Mouse (Mus musculus) liver, embryonic 16.5 days (tissue): ENCODE data around the gene Kbtbd7. TPM values are rescaled to one million over a fixed set of nuclear protein-coding genes. Genes with fewer than 3 reads are reported as not detected.
A peak's percentile ranks its signal among the peaks of the same experiment; 100 is the strongest.
"Not testable (repeated sequence)": the region's sequence is repeated elsewhere in the genome, so short reads cannot be mapped to it uniquely, and the experiment has no call there.

Experiments
- ATAC-seq: fragments of 200-750 bp; cut with Nextera tagmentation; 2 replicates; pipeline ENCODE4 v1.8.0; 2017; ENCODE audit warnings: low read depth, mild to moderate bottlenecking, moderate number of reproducible peaks, moderate library complexity
- H3K27ac ChIP-seq: fragments of 300-500 bp; sonication (generic); 2 replicates; pipeline ENCODE4 v1.5.1; 2014; ENCODE audit warnings: mild to moderate bottlenecking, low read length
- H3K27me3 ChIP-seq: fragments of 300-500 bp; sonication (generic); 2 replicates; pipeline ENCODE4 v1.6.1; 2014; ENCODE audit warnings: low read depth, low read length, mixed read lengths; ENCODE audit not compliant: control insufficient read depth, insufficient read depth
- H3K36me3 ChIP-seq: fragments of 300-500 bp; sonication (generic); 2 replicates; pipeline ENCODE4 v1.6.1; 2014; ENCODE audit warnings: mild to moderate bottlenecking; ENCODE audit not compliant: control insufficient read depth, insufficient read depth
- H3K4me1 ChIP-seq: fragments of 300-500 bp; sonication (generic); 2 replicates; pipeline ENCODE4 v1.6.1; 2014; ENCODE audit warnings: low read depth, low read length, mixed read lengths; ENCODE audit not compliant: control insufficient read depth
- H3K4me2 ChIP-seq: fragments of 300-500 bp; sonication (generic); 2 replicates; pipeline ENCODE4 v1.6.1; 2014; ENCODE audit warnings: low read depth, low read length, mixed read lengths
- H3K4me3 ChIP-seq: fragments of 300-500 bp; sonication (generic); 2 replicates; pipeline ENCODE4 v1.5.1; 2014; ENCODE audit warnings: low read depth, mild to moderate bottlenecking, low read length
- H3K9ac ChIP-seq: fragments of 300-500 bp; sonication (generic); 2 replicates; pipeline ENCODE4 v1.6.1; 2014; ENCODE audit warnings: low read depth, low read length
- H3K9me3 ChIP-seq: fragments of 300-500 bp; sonication (generic); replicated peaks from 2 replicates; pipeline ENCODE4 v1.6.1; 2016; ENCODE audit warnings: low read length; ENCODE audit not compliant: control insufficient read depth
- WGBS: fragments of 180-500 bp; shearing (Covaris S2); extraction: QIAGEN DNeasy Blood & Tissue Kit; methylation state at CpG from one replicate; pipeline ENCODE4 v1.1.7; 2014; ENCODE audit not compliant: insufficient replicate concordance; 5-methylcytosine and 5-hydroxymethylcytosine counted together
- polyA plus RNA-seq: library from polyadenylated mRNA; unstranded; fragments of >200 nt; fragmentation: Nextera tagmentation; extraction: Ambion mirVana; gene quantifications from 2 replicates; pipeline ENCODE4 v1.2.1, GENCODE M21; 2015

The Kbtbd7 gene
- polyA plus RNA-seq, 1 experiment from 2014 or later: 3.4 TPM

DNA sequence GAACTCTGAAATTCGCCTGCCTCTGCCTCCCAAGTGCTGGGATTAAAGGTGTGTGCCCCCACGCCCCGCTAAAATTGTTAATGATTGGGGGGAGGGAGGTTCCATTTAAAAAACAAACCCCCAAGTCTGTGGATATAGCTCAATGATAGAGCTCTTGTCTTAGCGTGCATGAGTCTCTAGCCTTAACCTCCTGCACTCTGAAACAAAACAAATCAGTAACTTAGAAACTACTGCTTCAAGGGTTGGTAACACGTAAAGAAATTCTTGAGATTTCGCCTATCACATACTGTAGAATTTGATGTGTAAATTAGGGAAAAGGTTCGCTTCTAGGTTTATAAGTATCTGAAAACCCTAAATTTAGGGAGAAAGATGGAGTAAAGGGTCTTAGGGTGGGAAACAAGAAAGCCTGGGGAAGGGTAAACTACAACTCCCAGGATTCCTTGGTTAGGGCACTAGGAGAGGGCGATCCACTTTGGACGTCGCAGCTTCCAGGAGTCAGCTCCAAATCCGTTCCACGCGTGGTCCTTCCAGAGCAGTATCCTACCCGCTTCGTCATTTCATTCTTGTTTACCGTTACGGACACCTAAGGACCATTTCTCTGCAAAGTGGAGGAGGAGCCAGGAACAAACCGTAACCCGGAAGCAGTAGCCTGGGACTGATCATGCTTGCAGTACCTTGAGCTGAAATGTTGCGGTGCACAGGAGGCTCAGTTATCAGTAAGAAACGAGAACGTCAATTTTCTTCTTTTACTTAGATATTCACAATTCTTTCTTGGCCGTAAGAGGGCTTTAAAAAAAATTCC, 28.8 kb upstream of the Kbtbd7 start, which contains the start of gene Mtrf1:
Gene Mtrf1 (plus strand): TSS at position 452 of the 802 bp plus-strand sequence.
- Histone ChIP-seq H3K27ac (peak within 1 kb of the TSS; percentile 90), H3K9ac (peak within 1 kb of the TSS; percentile 77), H3K36me3 (no peaks in the 10 kb centered on the region), H3K4me2 (peak within 1 kb of the TSS; percentile 79), H3K27me3 (no peaks in the 10 kb centered on the region), H3K4me3 (peak within 1 kb of the TSS; percentile 74), H3K4me1 (peaks cover 6% of the 10 kb centered on the region), H3K9me3 (no peaks in the 10 kb centered on the region)
- 18% methylated on average over 23 of the region's 23 CpGs for WGBS
- peak; percentile 88 for ATAC-seq

DNA sequence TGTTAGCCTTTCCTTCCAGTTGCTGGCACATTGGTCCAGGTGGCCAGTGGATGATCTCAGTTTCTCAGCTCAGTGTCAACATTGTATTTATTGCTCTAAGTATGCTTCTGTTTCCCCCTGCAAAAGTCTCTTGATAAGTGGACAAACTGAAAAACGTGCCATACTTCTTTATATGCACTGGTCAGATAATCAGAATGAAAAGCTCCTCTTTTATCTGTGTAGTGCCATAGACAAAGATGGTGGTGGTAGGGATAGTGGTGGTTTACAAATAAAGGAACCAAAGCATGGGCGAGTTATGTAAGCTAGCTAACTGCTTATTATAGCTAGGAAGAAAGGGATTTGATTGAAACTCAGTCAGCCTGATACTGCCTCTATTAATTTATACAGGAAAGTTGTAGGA, 18.7 kb upstream of the Kbtbd7 start:
- WGBS: 41% methylated on average over 2 of the region's 2 CpGs
- H3K27me3 ChIP-seq: no peaks in the 10 kb centered on the region
- no peak overlapping the region for H3K27ac ChIP-seq
- H3K4me3 ChIP-seq: no peak overlapping the region
- H3K4me2 ChIP-seq: no peak overlapping the region
- no peaks in the 10 kb centered on the region for H3K9me3 ChIP-seq
- no peaks in the 10 kb centered on the region for H3K36me3 ChIP-seq
- no peaks in the 10 kb centered on the region for H3K4me1 ChIP-seq
- H3K9ac ChIP-seq: no peak overlapping the region
- no peak for ATAC-seq

DNA sequence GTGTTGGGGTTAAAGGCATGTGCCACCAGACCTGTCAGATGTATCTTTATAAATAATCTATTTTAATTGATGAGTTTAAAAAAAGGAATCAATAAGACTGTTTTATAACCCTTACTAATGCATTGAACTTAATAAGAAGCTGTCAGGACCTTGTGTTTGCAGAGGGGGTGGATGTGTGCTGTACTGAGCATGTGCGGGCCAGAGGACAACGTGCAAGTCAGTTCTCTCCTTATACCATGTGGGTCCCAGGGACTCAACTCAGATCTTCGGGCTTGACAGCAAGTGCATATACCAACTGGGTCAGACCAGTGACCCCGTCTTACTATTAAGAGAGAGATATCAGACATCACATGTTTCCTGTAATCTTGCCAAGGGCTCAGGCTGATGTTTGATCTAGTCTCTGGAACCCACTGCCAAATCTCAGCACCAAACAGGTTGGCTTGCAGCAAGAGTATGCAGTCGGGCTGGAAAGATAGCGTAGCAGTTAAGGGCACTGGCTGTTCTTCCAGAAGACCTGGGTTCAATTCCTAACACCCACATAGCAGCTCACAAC, 17.0 kb upstream of the Kbtbd7 start:
- Histone ChIP-seq H3K4me1 (no peaks in the 10 kb centered on the region), H3K9ac (no peak overlapping the region), H3K27ac (no peak overlapping the region), H3K4me2 (no peak overlapping the region), H3K9me3 (no peaks in the 10 kb centered on the region), H3K36me3 (no peaks in the 10 kb centered on the region; the same call in 1 of the 2 replicates), H3K27me3 (no peaks in the 10 kb centered on the region), H3K4me3 (no peak overlapping the region)
- no peak for ATAC-seq
- WGBS: 67% methylated on average over 6 of the region's 6 CpGs

DNA sequence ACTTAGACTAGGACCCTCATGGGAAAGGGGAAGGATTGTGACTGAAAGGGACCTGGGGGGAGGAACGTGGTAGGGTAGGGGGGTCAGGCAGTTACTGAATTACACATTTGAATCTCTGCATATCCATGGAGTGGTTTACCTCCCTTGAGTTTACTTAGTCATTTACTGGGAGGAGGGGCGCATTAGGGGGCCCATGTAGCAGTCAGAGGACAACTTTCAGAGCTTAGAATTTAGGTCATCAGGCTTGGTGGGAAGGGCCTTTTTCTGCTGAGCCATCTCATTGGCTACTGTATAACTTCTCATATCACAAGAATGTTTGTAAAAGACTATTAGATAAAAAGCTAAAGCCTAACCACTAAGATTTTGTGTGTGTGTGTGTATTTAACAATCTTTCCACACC, 15.6 kb upstream of the Kbtbd7 start:
- H3K9ac ChIP-seq: no peak overlapping the region
- H3K9me3 ChIP-seq: no peaks in the 10 kb centered on the region
- no peak overlapping the region for H3K4me2 ChIP-seq
- H3K27ac ChIP-seq: no peak overlapping the region
- H3K36me3 ChIP-seq: no peaks in the 10 kb centered on the region; the same call in 1 of the 2 replicates
- ATAC-seq: no peak
- H3K4me3 ChIP-seq: no peak overlapping the region
- 42% methylated on average over 2 of the region's 2 CpGs for WGBS
- H3K4me1 ChIP-seq: no peaks in the 10 kb centered on the region
- no peaks in the 10 kb centered on the region for H3K27me3 ChIP-seq

DNA sequence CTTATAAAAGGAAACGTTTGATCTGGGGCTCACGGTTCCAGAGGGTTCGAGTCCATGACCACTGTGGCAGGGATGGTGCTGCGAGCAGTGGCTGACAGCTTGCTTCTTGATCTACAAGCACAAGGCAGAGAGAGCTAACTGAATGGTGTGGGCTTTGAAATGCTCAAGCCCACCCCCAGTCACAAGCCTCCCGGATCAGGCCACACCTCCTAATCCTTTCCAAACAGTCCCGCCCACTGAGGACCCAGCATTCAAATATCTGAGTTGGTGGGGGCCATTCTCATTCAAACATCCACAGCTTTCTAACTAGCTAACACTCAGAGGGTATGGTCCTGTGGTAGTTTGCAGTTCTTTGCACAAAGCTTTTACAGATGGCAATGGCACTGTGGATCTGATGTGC, 13.2 kb upstream of the Kbtbd7 start:
- H3K27ac ChIP-seq: no peak overlapping the region
- no peak overlapping the region for H3K4me3 ChIP-seq
- no peaks in the 10 kb centered on the region; the same call in 1 of the 2 replicates for H3K36me3 ChIP-seq
- ATAC-seq: no peak
- H3K4me2 ChIP-seq: no peak overlapping the region
- no peaks in the 10 kb centered on the region for H3K9me3 ChIP-seq
- H3K9ac ChIP-seq: no peak overlapping the region
- 83% methylated on average over 6 of the region's 6 CpGs for WGBS
- no peaks in the 10 kb centered on the region for H3K4me1 ChIP-seq
- H3K27me3 ChIP-seq: no peaks in the 10 kb centered on the region

GRCm38 (mm10) chr14:79420083-79420685, 6.1 kb upstream of the Kbtbd7 start:
- WGBS: 77% methylated on average over 20 of the region's 20 CpGs
- ATAC-seq: no peak
- Histone ChIP-seq H3K27me3 (no peaks in the 10 kb centered on the region), H3K4me1 (no peaks in the 10 kb centered on the region), H3K9ac (no peak overlapping the region), H3K4me3 (no peak overlapping the region), H3K4me2 (no peak overlapping the region), H3K36me3 (no peaks in the 10 kb centered on the region), H3K27ac (no peak overlapping the region), H3K9me3 (no peaks in the 10 kb centered on the region)

GRCm38 (mm10) chr14:79426730-79427365, 537 bp downstream of the Kbtbd7 start:
- WGBS: 79% methylated on average over 7 of the region's 59 CpGs
- peak overlapping the region; percentile 73 for H3K9ac ChIP-seq

GRCm38 (mm10) chr14:79434068-79434467, 7.8 kb downstream of the Kbtbd7 start:
- no peak overlapping the region for H3K27ac ChIP-seq
- 68% methylated on average over 1 of the region's 1 CpGs for WGBS
- no peak overlapping the region for H3K4me2 ChIP-seq
- no peak for ATAC-seq
- H3K4me1 ChIP-seq: no peaks in the 10 kb centered on the region
- H3K9me3 ChIP-seq: no peaks in the 10 kb centered on the region
- no peak overlapping the region for H3K9ac ChIP-seq
- H3K36me3 ChIP-seq: no peaks in the 10 kb centered on the region
- no peak overlapping the region for H3K4me3 ChIP-seq
- H3K27me3 ChIP-seq: no peaks in the 10 kb centered on the region

More at GRCm38 (mm10) chr14:79426730-79427365, 537 bp downstream of the Kbtbd7 start:
- H3K9me3 ChIP-seq, H3K36me3 ChIP-seq, H3K4me1 ChIP-seq, H3K27me3 ChIP-seq: not testable (repeated sequence)
- peak overlapping the region; percentile 61 for H3K4me2 ChIP-seq
- peak overlapping the region; percentile 70 for H3K4me3 ChIP-seq
- H3K27ac ChIP-seq: peak overlapping the region; percentile 97
- peak; percentile 7; the same call in 1 of the 2 replicates for ATAC-seq
